Mouse (Mus musculus) limb, embryonic 12.5 days (tissue): ENCODE measurements around the gene Tenm3. TPM values are rescaled to one million over a fixed set of nuclear protein-coding genes. Genes with fewer than 3 reads are reported as not detected.

Experiments used
- ATAC-seq: fragments of 200-750 bp; cut with Nextera tagmentation; 2 replicates; pipeline ENCODE4 v1.8.0; 2017; ENCODE audit warnings: low read depth, moderate TSS enrichment; ENCODE audit not compliant: insufficient number of reproducible peaks, insufficient read depth, low FRiP score, low TSS enrichment
- H3K27ac ChIP-seq: fragments of 300-500 bp; sonication (generic); 2 replicates; pipeline ENCODE4 v1.5.1; 2016; ENCODE audit warnings: mild to moderate bottlenecking, moderate library complexity
- H3K27me3 ChIP-seq: fragments of 300-500 bp; sonication (generic); 2 replicates; pipeline ENCODE4 v1.6.1; 2016; ENCODE audit warnings: mild to moderate bottlenecking, moderate library complexity
- H3K36me3 ChIP-seq: fragments of 300-500 bp; sonication (generic); 2 replicates; pipeline ENCODE4 v1.6.1; 2016; ENCODE audit warnings: mild to moderate bottlenecking, moderate library complexity
- H3K4me1 ChIP-seq: fragments of 300-500 bp; sonication (generic); replicated peaks from 2 replicates; pipeline ENCODE4 v1.6.1; 2016
- H3K4me2 ChIP-seq: fragments of 300-500 bp; sonication (generic); 2 replicates; pipeline ENCODE4 v1.6.1; 2016; ENCODE audit warnings: mild to moderate bottlenecking, moderate library complexity
- H3K4me3 ChIP-seq: fragments of 300-500 bp; sonication (generic); replicated peaks from 2 replicates; pipeline ENCODE4 v1.5.1; 2016; ENCODE audit warnings: mild to moderate bottlenecking
- H3K9ac ChIP-seq: fragments of 300-500 bp; sonication (generic); replicated peaks from 2 replicates; pipeline ENCODE4 v1.6.1; 2016; ENCODE audit warnings: mild to moderate bottlenecking, moderate library complexity
- H3K9me3 ChIP-seq: fragments of 300-500 bp; sonication (generic); 2 replicates; pipeline ENCODE4 v1.6.1; 2016; ENCODE audit warnings: mild to moderate bottlenecking, moderate library complexity
- WGBS: fragments of 180-500 bp; shearing (Covaris S2); methylation state at CpG from one replicate; pipeline ENCODE4 v1.1.7; 2016; 5-methylcytosine and 5-hydroxymethylcytosine counted together
- polyA plus RNA-seq: library from polyadenylated mRNA; unstranded; fragments of >200 nt; fragmentation: Nextera tagmentation; extraction: Ambion mirVana; gene quantifications from 2 replicates; pipeline ENCODE4 v1.2.1, GENCODE M21; 2016

Tenm3 gene
- polyA plus RNA-seq, 1 experiment from 2014 or later, result 47.1 TPM

DNA sequence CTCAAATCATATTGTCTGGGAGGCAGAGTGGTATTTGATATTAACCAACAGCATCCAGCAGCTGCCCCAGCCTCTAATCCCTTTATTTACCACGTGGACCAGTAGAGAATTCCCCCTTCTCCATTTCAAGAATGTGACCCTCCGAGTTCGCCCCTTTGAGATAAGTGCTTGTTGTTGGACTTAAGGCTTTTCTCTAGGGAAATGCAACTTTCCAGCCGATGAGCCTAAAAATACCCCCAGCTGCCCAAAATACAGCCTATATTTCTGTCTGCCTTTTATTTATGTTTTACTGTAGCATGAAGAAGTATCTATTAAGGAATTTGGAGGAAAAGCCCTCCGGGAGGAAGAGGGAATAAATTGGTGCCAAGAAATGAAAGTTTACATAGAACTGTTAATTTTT, 251.9 kb downstream of the Tenm3 start:
- Histone ChIP-seq H3K9me3 (no peaks in the 10 kb centered on the region), H3K27me3 (no peaks in the 10 kb centered on the region; the same call in 1 of the 2 replicates), H3K27ac (no peak overlapping the region), H3K9ac (no peak overlapping the region), H3K4me3 (no peak overlapping the region), H3K4me2 (no peak overlapping the region), H3K4me1 (peaks cover 9% of the 10 kb centered on the region), H3K36me3 (no peaks in the 10 kb centered on the region)
- ATAC-seq, result no peak
- WGBS, result 40% methylated on average over 5 of the region's 5 CpGs

DNA sequence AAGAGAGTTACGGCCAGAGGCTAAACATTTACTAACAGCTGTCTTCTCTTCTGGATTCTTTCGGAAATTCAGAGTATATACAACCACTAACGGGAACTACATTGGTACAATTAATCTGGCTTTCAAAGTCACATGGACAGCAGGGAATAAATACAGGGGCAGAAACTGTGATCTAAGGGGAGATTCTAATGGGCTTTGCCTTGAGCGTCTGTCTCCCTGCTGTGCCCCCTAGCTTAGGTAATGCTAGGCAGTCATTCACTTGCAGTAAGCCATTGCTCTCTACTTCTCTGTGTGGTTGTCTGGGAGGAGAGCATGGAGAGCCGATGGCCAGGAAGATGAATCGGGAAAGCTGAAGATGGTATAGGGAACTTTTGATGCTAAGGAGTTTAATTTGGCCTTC, 264.0 kb downstream of the Tenm3 start:
- 28% methylated on average over 6 of the region's 6 CpGs for WGBS
- Histone ChIP-seq H3K4me2 (no peak overlapping the region), H3K27ac (no peak overlapping the region), H3K9me3 (no peaks in the 10 kb centered on the region), H3K4me1 (peaks cover 6% of the 10 kb centered on the region; the same call in 1 of the 2 replicates), H3K36me3 (no peaks in the 10 kb centered on the region), H3K27me3 (no peaks in the 10 kb centered on the region), H3K9ac (no peak overlapping the region), H3K4me3 (no peak overlapping the region)
- ATAC-seq, result no peak

GRCm38 (mm10) chr8:48579144-48579543, 264.6 kb downstream of the Tenm3 start:
- Histone ChIP-seq H3K4me2 (no peak overlapping the region), H3K9ac (no peak overlapping the region), H3K4me3 (no peak overlapping the region), H3K9me3 (no peaks in the 10 kb centered on the region), H3K36me3 (no peaks in the 10 kb centered on the region), H3K4me1 (peaks cover 6% of the 10 kb centered on the region; the same call in 1 of the 2 replicates), H3K27ac (no peak overlapping the region), H3K27me3 (no peaks in the 10 kb centered on the region)
- 18% methylated on average over 8 of the region's 8 CpGs for WGBS
- no peak for ATAC-seq

- Histone ChIP-seq H3K27me3 (no peaks in the 10 kb centered on the region), H3K36me3 (no peaks in the 10 kb centered on the region), H3K9me3 (no peaks in the 10 kb centered on the region), H3K27ac (no peak overlapping the region), H3K4me1 (peaks cover 3% of the 10 kb centered on the region), H3K4me3 (no peak overlapping the region), H3K4me2 (no peak overlapping the region), H3K9ac (no peak overlapping the region)
- no peak for ATAC-seq
- WGBS, result 85% methylated on average over 1 of the region's 1 CpGs
These were observed 270.8 kb downstream of the Tenm3 start for GRCm38 (mm10) chr8:48572941-48573340.

- no peak for ATAC-seq
- H3K4me1 ChIP-seq, result peaks cover 3% of the 10 kb centered on the region
- no peak overlapping the region for H3K4me3 ChIP-seq
- no peaks in the 10 kb centered on the region for H3K27me3 ChIP-seq
- no peak overlapping the region for H3K4me2 ChIP-seq
- H3K36me3 ChIP-seq, result no peaks in the 10 kb centered on the region
- H3K27ac ChIP-seq, result no peak overlapping the region
- no peaks in the 10 kb centered on the region for H3K9me3 ChIP-seq
- WGBS, result 88% methylated on average over 2 of the region's 2 CpGs
- no peak overlapping the region for H3K9ac ChIP-seq
These were observed 271.4 kb downstream of the Tenm3 start for GRCm38 (mm10) chr8:48572345-48572744.

DNA sequence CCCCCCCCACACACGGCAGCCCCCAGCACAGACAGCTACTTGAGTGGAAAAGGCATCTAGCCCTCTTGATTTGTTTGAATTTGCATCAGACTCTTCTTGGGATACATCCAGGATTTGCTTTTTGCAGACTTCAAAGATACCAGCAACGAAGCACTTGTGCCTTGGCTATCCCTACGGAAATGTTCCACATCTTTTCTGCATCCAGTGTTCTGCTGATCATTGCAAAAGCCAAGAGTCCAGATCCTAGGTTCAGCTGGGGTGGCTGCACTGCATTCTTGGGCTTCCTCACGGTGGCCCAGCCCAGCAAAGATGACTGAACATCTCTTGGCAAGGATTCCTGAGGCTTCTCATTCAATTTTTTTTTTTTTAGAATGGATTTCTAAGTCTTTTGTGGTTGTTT, 275.1 kb downstream of the Tenm3 start:
- ATAC-seq, result no peak
- no peak overlapping the region for H3K27ac ChIP-seq

GRCm38 (mm10) chr8:48567929-48568607, 275.7 kb downstream of the Tenm3 start:
- Histone ChIP-seq H3K4me1 (peaks cover 3% of the 10 kb centered on the region), H3K4me3 (no peak overlapping the region), H3K9me3 (no peaks in the 10 kb centered on the region), H3K27ac (no peak overlapping the region), H3K27me3 (no peaks in the 10 kb centered on the region), H3K36me3 (no peaks in the 10 kb centered on the region), H3K9ac (no peak overlapping the region), H3K4me2 (no peak overlapping the region)
- 68% methylated on average over 10 of the region's 10 CpGs for WGBS
- ATAC-seq, result no peak

More for the DNA sequence above, 275.1 kb downstream of the Tenm3 start:
- H3K9me3 ChIP-seq, result no peaks in the 10 kb centered on the region
- no peak overlapping the region for H3K4me3 ChIP-seq
- H3K36me3 ChIP-seq, result no peaks in the 10 kb centered on the region
- WGBS, result 68% methylated on average over 4 of the region's 4 CpGs
- no peaks in the 10 kb centered on the region for H3K27me3 ChIP-seq
- H3K4me1 ChIP-seq, result peaks cover 3% of the 10 kb centered on the region
- H3K4me2 ChIP-seq, result no peak overlapping the region
- H3K9ac ChIP-seq, result no peak overlapping the region

DNA sequence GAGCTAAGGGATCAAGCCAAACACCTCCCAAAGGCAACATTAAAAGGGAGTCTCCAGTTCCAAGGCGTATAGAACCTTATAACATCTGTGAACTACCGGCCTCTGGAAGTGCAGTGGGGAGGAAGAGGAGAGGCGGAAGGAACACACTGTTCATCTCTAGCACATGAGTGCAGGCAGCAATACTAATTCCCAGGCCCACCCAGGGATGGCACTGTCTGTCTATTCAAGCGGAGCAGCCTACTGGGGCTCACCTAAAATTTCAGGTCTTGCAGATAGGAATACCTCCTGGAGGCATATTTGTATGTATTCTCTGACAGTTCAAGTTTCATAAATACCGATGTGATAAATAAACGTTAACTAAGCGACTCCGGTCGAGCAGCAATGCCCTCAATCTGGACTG, 283.5 kb downstream of the Tenm3 start:
- no peak overlapping the region for H3K4me2 ChIP-seq
- no peak for ATAC-seq
- WGBS, result 73% methylated on average over 9 of the region's 9 CpGs
- H3K27ac ChIP-seq, result no peak overlapping the region
- H3K4me1 ChIP-seq, result peaks cover 7% of the 10 kb centered on the region
- no peaks in the 10 kb centered on the region for H3K27me3 ChIP-seq
- H3K36me3 ChIP-seq, result no peaks in the 10 kb centered on the region
- no peak overlapping the region for H3K9ac ChIP-seq
- no peak overlapping the region for H3K4me3 ChIP-seq
- H3K9me3 ChIP-seq, result no peaks in the 10 kb centered on the region

DNA sequence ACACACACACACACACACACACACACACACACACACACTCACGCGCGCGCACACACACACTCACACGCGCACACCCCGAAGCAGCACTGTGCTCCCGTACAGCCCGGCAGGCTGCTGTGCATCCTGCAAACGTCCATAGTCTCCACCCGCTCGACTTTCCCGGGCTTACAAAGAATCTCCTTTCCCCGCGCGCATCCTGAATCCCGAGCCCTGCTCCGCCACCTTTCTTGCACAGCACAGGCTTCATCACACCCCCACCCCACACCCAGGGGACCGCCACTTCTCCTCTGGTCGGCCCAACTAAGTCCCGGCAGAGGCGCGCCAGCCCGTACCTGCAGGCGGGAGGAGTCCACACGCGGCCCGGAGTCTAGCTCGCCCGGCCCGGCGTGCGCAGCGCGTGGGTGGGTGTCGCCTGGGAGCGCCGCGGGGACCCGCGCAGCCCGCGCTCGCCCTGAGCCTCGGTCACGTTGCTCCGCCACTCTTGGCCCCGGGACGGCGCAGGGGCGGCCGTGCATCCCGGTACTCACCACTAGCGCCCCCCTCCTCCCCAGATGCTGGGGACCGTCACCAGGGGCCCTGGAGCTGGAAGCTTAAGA, 288.1 kb downstream of the Tenm3 start:
- Histone ChIP-seq H3K4me1 (peaks cover 16% of the 10 kb centered on the region), H3K4me3 (peak overlapping the region; percentile 75), H3K9me3 (no peaks in the 10 kb centered on the region), H3K36me3 (no peaks in the 10 kb centered on the region), H3K27me3 (no peaks in the 10 kb centered on the region), H3K27ac (peak overlapping the region; percentile 99), H3K4me2 (peak overlapping the region; percentile 63), H3K9ac (peak overlapping the region; percentile 88)
- ATAC-seq, result peak; percentile 78
- under 1% methylated on average over 51 of the region's 55 CpGs for WGBS

DNA sequence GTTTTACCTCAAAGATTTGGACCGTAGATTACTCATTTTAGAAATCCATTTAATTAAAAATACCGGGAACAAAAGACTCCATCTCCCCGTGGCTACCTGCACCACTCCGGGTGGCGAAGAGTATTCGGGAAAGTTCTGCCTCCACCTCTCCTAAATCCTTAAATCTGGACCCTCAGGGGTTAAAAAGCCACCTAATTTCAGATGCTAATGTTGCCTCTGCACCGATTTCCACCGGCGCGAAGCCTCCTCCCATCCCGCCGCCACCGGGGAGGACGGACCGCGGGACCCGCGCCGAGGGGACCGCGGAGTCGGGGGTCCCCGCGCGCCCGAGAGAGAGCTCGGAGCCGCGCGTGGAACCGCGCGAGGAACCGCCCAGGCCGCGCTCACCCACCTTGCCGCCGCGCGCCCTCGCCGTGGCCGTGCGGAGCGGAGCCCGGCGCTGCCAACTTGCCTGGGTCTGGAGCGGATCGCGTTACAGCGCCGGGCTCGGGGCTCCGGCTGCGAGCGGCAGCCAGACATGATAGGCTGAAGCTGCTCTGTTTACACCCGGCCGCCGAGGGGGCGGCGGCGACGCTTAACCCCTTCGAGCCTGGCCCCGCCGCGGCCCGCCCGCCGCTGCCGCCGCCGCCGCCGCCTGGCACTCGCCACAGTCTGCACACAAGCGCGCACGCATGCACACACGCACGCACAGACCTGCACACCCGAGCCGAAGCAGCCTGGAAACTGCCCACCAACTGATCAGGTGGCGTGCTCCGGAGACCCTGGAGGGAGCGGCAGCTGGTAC, 288.8 kb downstream of the Tenm3 start:
- Histone ChIP-seq H3K9me3 (no peaks in the 10 kb centered on the region), H3K4me1 (peaks cover 19% of the 10 kb centered on the region), H3K9ac (peak overlapping the region; percentile 88), H3K4me2 (peak overlapping the region; percentile 63), H3K27me3 (no peaks in the 10 kb centered on the region), H3K36me3 (no peaks in the 10 kb centered on the region), H3K4me3 (peak overlapping the region; percentile 75), H3K27ac (peak overlapping the region; percentile 99)
- WGBS, result under 1% methylated on average over 86 of the region's 86 CpGs
- ATAC-seq, result peak; percentile 97

DNA sequence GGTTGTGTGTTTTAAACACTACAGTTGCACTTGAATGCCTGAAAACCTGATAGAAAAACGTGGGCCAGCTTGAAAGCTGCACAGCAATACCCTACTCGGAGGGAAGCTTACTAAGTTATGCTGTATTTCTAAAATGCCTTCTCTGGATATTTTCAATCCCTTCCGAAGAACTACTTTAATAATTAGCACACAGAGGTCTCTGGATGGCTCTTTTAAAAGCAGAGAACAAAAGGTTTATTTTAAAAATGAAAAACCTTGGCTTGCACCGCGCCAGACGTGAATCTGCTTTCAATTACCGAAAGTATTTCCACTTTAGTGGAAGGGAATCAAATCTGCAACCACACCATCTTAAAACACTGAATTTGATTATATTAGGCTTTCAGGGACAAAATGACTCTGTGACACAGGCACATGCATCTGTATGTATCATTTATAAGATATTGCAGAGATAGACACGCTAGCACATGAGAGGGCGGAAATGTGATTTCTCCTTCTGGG, 289.9 kb downstream of the Tenm3 start:
- H3K4me2 ChIP-seq, result peak overlapping the region; percentile 63
- peak overlapping the region; percentile 99 for H3K27ac ChIP-seq
- WGBS, result under 1% methylated on average over 9 of the region's 9 CpGs
- H3K36me3 ChIP-seq, result peaks cover 2% of the 10 kb centered on the region; the same call in 1 of the 2 replicates
- no peaks in the 10 kb centered on the region for H3K27me3 ChIP-seq
- H3K4me3 ChIP-seq, result peak overlapping the region; percentile 75
- H3K4me1 ChIP-seq, result peaks cover 18% of the 10 kb centered on the region; the same call in 1 of the 2 replicates
- no peak for ATAC-seq
- H3K9ac ChIP-seq, result peak overlapping the region; percentile 88
- no peaks in the 10 kb centered on the region for H3K9me3 ChIP-seq
